Mouse (Mus musculus) heart, postnatal 0 days (tissue): Measurements from ENCODE around the gene Aen.

Experiments
- CTCF ChIP-seq: IDR thresholded peaks from 2 replicates; pipeline ENCODE4 v1.5.1; 2016; ENCODE audit warnings: antibody characterized with exemption, control low read depth, low read depth
- EP300 ChIP-seq: IDR thresholded peaks from 2 replicates; pipeline ENCODE4 v1.6.1; 2016; ENCODE audit warnings: antibody characterized with exemption, low read depth

DNA sequence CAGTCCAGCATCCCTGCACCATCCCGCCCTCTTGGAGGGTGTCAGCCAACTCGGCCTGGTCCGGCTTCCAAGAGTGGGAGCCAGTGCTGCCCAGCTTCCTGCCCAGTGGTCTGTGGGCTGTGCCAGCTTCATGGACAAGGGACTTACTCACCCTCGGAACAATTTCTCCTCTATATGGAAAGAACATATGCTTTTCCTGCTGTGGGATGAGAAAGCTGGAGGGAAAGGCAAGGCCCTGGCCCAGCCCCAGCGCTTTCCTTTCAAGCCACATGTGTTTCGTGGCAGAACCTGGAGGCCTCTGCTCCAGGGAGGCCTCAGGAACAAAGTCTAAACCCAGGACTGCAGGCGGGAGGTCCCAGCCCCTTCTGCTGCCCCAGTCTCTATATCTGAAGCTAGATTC is 30.0 kb downstream of the Aen start:
- TF ChIP-seq CTCF (no peak), EP300 (no peak)
